Mouse (Mus musculus): ENCODE measurements around the gene Ntrk2.

The Ntrk2 gene

DNA sequence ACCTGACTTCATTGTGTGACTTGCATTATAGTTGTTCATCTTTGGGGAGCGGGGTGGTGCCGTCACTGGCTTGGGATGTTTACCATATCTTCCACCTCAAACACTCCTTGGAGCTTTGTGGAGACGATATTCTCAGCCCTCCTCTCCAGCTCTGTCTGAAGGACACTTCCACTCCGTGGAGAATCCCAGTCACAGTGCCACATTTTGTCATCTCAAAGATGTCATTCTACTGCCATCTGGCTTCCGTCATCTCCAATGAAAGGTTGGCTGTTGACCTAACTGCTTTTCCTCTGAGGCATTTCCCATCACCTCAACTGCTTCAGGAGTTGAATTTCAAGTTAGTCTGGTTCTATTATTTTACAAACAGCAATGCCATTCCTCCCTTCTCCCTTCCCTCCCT is 376.3 kb downstream of the Ntrk2 start:
- no peak for TF ChIP-seq GATA4 (IDR thresholded peaks at IDR 0.05; ENCODE audit: insufficient replicate concordance, low read length)

Data from liver, adult (tissue).